Mouse (Mus musculus) lung, adult 18-20 months (tissue): ENCODE results near the gene Cep164.
"Not testable (repeated sequence)": the region's sequence is repeated elsewhere in the genome, so short reads cannot be mapped to it uniquely, and the experiment has no call there.

Experiments used
- DNase-seq, 2 experiments: peaks; one replicate each; pipeline ENCODE4 v3.0.0; 2022; ENCODE audit warnings: mixed read lengths in 2 of 2

Cep164 gene

DNA sequence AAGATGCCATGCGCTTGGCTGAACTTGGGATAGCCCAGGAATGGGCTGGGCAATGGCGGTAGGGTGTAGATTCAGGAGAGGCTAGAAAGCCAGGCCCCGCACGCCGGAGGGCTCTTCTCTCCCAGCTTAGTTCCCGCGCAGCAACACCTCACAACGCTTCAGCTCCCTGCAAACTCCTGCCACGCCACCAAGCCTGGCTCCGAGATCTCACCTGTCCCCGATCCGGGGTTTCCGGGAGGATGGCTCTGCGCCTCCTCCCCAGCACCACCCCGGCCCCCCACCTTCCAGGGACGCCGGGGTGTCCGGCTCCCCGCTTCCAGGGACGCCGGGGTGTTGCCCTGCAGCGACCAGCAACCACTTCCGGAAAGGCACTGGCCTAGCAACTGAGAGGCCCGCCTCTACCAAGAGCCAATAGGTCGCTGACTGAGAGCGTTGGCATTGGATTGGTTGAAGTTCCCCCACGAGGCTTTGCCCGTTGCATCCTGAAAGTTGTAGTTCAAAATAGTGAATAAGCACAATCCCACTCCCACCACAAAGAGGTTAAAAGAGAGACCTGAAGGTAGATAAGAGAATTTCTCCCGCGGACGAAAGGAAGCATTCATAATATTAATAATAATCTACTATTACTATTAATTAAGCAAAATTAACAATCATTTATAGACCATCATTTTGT, at the start of gene Cep164:
Gene Cep164 (minus strand): TSS at position 401 of the 673 bp plus-strand sequence.
- DNase-seq: peak; percentile 92 to 94

DNA sequence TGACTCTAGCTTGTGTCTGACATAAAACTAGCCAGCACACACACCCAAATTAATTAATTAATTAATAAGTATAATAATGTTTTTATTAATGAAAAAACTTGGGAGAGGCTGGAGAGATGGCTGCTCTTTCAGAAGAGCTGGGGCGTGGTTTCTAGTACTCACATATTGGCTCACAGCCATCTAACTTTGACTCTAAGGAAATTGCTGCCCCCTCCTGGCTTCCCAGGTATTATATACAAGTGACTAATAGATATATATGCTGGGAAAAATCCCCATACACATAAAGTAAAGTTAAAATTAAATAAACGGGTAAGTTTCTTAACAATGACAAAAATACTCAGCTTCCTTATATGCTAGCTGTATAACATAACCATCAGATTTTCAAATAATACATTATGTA, 49.4 kb upstream of the Cep164 start:
- peak; percentile 39 to 67 for DNase-seq

DNA sequence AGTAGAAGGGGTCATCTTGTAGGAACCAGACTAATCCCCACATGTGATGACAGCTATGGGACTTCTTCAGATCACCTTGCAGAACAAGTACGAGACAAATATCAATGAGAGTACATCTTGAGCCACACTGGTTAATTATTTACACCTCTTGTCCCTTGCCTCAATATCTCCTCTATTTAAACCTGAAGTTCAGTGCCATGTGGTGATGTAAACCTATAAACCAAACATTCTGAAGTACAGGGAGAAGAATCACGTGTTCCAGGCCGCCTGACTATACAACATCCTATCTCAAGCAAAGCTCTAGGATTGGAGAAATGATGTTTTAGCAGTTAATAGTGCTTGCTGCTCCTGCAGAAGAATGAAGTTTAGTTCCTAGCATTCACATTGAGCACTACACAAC, 41.8 kb upstream of the Cep164 start:
- DNase-seq: no peak

DNA sequence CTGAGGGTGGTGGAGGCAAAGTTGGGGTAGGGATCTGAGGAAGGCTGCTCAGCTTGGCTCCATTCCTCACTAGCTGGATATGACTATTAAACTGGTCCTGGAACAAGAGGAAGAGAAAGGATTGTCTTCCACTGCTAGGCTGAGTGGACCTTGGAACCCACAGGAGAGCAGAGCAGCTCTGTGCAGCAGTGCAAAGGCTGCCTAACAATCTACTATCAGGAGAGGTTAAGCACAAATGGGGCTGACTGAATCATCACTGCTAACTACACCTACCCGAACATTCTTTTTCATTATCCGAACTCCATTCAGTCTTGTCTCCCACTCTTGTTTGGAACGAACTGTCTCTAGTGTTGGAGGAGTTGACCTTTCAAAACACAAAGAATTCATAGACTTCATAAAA, 40.7 kb upstream of the Cep164 start:
- DNase-seq: no peak

DNA sequence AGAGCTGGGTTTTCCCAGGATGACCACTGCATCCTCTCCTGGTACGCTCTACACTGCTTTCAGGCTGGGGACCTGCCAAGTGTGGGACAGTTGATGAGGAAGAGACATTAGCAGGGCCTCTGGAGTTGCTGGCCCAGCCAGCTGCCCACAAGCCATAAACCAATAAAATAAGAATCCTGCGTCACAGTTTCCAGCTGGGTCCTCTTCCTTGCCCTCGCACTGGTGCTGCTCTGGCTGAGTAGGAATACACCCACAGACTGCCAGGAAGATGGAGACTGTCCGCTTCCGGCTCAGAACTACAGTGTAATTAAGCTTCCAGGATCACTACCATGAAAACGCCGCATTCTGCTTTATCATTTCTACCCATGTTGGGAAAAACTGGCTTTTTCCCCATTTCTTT, 33.3 kb upstream of the Cep164 start:
- no peak for DNase-seq

GRCm38 (mm10) chr9:45859364-45859763, 30.9 kb upstream of the Cep164 start:
- no peak for DNase-seq

- no peak for DNase-seq
Observed at GRCm38 (mm10) chr9:45854136-45854535, 25.6 kb upstream of the Cep164 start.

GRCm38 (mm10) chr9:45853695-45854094, 25.2 kb upstream of the Cep164 start:
- DNase-seq: no peak

DNA sequence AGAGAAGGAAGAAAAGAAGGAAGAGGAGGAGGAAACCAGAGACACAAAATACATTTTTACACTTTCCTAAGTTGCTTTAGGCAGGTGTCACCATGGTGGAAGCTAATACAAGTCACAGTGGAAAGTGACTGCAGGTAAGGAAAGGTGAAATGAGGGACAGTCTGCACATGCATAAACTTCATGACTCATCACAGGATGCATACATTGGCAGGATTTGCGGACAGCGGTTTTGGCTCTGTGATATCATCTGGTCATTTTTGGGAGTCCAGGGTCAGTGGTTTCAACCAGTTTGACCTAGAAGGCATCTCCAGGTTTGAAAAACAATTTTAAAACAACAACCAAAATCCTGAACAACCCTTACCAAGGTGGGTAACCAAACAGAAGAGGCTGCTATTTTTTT, 23.3 kb upstream of the Cep164 start:
- DNase-seq: no peak

DNA sequence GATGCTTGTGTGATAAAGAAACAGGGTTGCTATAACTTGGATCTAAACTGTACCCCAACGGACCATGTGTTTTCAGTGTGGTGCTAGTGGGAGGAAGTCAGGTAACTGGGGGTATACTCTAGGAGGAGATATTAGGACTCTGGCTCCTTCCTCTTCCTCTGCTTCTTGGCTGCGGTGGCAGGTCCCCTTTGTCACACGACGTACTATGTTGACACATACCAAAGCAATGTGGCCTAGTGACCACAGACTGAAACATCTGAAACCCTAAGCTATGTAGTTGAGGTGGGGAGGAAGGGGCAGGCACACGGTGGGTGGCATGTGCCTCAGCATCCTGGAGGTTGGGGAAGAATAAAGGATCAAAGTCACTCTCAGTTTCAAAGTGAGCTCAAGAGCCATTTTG, 22.8 kb upstream of the Cep164 start:
- no peak for DNase-seq

DNA sequence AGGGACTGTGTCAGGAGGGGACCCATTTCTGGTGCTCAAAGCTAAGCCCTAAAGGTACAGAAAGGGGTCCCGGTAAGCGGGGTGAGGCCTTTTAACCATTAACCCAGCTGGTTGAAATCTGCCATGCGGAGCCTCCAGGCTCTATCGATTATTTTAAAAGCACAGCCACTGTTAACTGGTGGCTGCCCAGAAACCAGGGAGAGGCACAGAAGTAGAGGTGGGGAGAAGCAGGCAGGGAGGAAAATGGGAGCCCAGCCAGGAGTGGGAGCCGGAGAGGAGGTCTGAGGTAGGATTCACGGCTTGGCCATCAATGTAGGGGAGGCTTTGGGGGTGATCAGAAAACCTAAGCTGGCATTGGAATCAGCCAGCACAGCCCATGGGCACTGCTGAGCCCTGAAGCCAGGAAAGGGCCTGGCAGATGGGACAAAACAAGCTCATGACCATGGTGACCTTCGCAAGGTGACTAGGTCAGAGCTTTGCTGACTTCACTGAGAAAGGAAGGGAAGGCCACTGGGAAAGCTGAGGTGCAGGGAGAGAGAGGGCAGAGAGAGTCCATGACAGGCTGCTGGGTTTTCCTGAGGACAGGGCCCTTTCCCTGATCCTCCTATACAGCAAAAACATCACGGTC, 22.2 kb upstream of the Cep164 start:
- DNase-seq: no peak

GRCm38 (mm10) chr9:45849528-45850408, 21.3 kb upstream of the Cep164 start:
- DNase-seq: peak in 1 of 2 experiments; percentile 26

DNA sequence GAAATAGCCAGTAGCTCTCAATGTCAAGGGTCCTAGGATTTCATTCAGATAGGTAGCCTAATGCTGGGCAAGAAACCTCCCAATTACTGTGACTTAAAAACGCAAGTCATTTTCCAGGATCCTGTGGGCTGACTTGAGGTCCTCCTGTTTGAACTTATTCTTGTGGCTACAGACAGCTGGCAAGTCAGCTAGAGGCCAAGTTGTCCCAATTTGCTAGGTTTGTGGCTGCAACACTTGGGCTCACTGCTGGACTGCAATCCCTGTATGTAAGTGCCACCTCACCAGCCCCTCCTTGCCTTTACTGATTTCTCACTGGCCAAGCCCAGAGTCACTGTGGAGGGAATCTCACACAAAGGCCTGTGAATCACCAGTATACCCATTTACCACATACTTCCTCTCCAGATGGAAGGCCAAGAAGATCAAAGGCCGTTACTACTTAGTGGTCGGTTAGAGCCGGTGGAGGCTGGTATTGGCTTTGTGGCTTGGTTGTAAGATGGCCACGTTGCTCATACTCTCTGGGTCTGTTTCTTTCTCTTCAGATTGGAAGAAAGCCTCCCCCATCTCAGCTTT, 18.5 kb upstream of the Cep164 start:
- DNase-seq: no peak

DNA sequence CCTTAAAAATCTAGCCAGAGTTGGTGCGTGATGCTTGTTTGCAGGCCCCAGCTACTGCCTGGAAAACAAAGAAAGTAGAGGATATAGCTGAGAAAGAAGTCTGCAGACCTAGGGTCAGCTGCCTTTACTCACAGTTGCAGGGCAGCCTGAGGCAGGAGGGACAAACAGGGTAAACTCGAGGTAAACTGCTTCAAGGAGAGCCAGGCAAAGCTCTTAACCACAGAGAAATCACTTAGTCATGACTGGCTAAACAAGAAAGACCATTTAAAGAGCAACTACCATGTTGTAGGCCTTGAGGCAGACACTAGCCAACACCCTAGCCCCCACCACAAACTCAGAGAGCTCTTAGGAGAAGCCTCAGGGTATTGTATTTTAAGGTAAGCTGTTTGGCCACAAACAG, 17.7 kb upstream of the Cep164 start:
- not testable (repeated sequence) for DNase-seq

DNA sequence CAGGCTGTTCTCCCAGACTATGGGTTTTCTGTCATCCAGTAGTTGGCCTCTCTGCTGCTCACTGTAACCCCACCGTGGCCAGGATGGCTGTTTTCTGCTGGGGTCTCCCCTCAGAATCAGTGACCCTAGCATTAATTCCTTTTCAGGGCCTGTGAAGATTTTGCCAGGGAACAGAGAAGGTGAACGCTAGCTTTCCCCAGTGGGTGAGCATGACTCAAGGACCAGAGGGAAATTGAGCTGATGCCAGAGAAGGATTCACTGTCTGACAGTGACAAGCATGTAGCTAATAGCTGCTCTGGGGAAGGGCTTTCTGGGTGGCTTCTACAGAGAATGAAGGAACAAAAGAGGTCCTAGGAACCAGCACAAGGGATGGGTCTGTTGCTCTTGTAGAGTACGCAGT, 17.1 kb upstream of the Cep164 start:
- no peak for DNase-seq

GRCm38 (mm10) chr9:45843780-45844179, 15.3 kb upstream of the Cep164 start:
- DNase-seq: no peak

DNA sequence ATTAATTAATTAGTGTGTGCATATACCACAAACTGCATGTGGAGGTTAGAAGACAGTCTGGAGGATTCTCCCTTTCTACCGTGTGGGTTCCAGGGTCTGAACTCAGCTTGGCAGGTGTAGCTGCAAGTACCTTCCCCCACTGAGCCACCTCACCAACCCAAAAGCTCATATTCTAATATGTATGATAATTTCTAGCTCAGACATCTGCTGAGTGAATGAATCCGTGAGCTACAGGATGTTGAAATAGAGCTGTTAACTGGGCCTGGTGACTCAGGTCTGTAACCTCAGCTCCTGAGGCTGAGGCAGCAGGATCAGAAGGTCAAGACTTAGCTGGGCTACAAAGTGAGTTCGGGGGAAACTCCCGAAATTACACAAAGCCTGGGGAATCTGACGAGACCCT, 14.5 kb upstream of the Cep164 start:
- DNase-seq: no peak

- DNase-seq: no peak
Observed at GRCm38 (mm10) chr9:45841458-45841857, 13.0 kb upstream of the Cep164 start.

- DNase-seq: no peak
Observed at GRCm38 (mm10) chr9:45840331-45840730, 11.8 kb upstream of the Cep164 start.

DNA sequence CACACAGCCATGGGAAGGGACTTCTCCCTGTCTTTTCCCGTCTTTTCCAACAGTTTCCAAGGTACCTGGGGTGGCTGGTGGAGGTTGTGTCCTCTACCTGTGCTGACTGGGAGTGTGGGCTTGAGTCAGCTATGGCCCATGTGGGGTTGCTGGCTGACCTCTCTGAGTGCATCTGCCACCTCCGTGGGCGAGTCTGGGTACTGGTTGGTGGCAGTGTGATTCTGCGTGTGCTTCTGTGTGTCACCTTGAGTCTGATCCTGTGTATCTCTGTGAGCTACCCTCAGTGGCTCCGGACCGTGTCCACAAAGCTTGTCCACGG, 11.4 kb upstream of the Cep164 start:
- DNase-seq: no peak

GRCm38 (mm10) chr9:45839139-45839981, 10.9 kb upstream of the Cep164 start:
- peak in 1 of 2 experiments; percentile 31 for DNase-seq

- DNase-seq: peak; percentile 68 to 75
Observed at GRCm38 (mm10) chr9:45838434-45839138, 10.1 kb upstream of the Cep164 start, which contains the start of gene Bace1. TSS of gene Bace1 (plus strand) at chr9:45838580.
